Mouse (Mus musculus) lung, postnatal 4 days (tissue): Measurements from ENCODE around the gene Ccdc89.

Source experiments
- DNase-seq, 2 experiments: peaks; one replicate each; pipeline ENCODE4 v3.0.0; 2021

Ccdc89 gene

DNA sequence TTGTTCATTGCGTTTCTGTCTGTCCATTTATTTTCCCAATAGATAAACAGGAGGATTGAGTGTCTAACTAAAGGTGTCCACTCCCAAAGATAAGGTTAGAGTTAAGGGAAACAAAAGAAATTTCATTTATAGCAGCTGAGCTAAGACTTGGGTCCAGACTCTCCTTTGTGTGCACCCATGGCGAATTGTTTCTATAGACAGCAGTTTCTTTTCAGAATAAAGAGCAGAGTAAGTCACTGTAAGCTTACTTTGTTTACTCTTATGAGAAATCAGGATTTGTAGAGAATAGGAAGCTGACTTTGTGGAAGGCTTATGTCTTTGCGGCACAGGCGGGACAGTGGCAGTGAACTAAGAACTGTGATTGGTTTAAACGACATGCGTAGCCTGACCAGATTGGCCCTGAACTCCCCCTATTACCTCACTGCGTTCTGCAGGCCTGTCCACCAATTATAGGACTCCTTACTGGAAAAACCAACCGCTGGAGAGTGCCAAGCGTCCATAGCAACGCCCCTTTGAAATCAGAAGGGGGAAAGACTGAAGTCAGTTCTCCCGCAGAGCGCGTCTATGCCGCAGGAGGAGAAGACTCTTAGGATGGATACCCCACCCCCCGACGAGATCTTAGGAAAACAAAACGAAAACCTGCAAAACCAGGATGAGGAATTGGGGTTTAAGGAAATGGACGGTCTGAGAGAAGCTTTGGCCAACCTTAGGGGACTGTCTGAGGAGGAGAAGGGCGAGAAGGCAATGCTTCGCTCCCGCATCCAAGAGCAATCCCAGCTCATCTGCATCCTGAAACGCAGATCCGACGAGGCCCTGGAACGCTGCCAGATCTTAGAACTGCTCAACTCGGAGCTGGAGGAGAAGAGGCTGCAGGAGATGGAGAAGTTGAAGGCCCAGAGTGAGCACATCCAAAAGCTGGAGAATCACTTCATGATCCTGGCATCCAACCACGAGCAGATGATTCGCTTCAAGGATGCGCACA lies at the start of gene Ccdc89:
Gene Ccdc89 (plus strand): TSS at position 558 of the 982 bp plus-strand sequence.
- peak; percentile 83 to 86 for DNase-seq

DNA sequence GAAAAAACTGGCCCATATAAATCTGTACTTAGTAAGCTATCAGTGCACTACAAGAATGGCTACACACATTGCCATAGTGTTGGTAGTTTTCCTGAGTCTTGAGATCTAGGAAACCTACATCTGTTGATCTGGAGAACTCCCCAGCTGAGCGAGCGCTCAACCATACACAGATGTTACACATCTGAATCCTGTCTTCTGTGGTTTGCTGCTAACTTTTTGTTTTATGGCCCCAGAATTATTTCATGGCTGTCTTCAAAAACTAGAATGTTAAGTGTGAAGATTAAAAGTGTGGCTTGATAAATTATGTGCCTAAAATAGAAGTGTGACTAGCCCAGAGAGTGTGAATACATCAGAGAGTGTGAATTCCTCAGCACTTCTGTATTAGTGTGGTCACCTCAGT lies 42.0 kb upstream of the Ccdc89 start:
- no peak for DNase-seq

GRCm38 (mm10) chr7:90386885-90387459 lies 39.4 kb upstream of the Ccdc89 start:
- DNase-seq = peak; percentile 9 to 32

- no peak for DNase-seq
Observed at GRCm38 (mm10) chr7:90389765-90390164, 36.6 kb upstream of the Ccdc89 start.

DNA sequence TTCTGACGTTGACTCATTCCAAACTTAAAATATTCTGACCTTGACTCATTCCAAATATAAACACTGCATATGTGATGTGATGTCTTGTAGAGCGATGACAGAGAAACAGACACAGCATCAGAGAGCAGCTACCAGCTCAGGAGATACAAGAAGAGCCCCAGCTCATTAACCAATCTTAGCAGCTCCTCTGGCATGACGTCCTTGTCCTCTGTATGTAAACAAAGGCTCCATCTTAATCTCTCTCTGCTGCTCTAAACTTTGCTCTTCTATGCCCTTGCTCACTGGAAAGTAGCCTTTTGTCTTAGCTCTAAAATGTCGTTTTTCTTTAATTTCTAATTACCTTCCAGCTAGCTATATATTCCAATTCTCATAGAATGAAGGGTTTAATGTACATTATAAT lies 31.3 kb upstream of the Ccdc89 start:
- DNase-seq = no peak

DNA sequence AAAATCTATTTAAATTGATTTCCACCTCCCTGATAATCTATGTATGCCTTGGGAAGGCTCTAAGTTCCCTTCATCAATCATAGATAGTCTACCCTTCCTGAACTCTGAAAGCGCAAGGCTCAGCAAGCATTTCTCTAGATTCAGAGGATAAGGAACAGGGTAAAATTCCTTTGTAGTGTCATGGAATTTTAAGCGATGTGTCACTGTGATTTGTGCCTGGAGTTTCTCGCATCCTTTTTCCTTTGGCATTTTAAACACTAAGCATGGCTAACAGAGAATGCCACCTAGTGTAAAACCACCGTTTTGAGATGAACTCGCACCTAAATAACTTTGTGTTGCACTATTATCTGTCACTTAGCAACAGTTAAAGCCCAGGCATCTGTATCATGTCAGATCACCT lies 30.4 kb upstream of the Ccdc89 start:
- DNase-seq = no peak

DNA sequence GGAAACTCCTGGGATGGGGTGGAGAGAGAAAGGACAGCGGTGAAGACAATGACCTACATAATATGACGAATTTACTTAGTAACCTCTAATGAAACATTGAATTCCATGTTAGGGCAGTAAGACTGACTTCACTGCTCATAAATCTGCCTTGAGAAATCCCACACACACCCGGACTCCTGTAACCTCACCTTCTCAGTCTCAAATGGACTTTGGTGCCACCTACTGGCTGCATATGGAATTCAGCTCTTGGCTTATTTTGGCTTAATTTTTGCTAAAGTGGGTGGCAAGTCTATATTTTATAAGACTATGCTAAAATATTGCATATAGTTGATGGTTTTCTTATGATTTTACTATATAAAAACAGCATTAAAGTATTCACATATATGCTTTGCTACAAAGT lies 16.4 kb upstream of the Ccdc89 start:
- peak in 1 of 2 experiments; percentile 80 for DNase-seq

DNA sequence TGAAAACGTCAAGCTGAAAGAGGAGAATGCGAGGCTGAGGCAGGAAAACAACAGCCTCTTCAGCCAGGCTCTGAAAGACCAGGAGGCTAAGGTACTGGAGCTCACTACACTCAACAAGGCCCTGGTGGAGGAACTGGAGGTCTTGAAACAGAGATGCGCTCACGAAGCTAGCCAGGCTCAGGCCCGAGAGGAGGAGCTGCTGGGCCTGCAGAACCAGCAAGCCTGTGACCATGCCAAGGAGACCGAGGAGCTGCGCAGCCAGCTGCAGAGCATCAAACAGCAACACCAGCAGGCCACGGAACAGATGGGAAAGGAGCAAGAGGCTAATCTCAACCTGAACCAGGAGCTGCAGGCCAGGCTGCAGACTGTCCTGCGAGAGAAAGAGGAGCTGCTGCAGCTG lies 629 bp downstream of the Ccdc89 start:
- peak in 1 of 2 experiments; percentile 42 for DNase-seq

GRCm38 (mm10) chr7:90432221-90432620 lies 5.8 kb downstream of the Ccdc89 start:
- DNase-seq = no peak

- no peak for DNase-seq
Observed at GRCm38 (mm10) chr7:90440044-90440443, 13.7 kb downstream of the Ccdc89 start.

GRCm38 (mm10) chr7:90442070-90442469 lies 15.7 kb downstream of the Ccdc89 start:
- no peak for DNase-seq

DNA sequence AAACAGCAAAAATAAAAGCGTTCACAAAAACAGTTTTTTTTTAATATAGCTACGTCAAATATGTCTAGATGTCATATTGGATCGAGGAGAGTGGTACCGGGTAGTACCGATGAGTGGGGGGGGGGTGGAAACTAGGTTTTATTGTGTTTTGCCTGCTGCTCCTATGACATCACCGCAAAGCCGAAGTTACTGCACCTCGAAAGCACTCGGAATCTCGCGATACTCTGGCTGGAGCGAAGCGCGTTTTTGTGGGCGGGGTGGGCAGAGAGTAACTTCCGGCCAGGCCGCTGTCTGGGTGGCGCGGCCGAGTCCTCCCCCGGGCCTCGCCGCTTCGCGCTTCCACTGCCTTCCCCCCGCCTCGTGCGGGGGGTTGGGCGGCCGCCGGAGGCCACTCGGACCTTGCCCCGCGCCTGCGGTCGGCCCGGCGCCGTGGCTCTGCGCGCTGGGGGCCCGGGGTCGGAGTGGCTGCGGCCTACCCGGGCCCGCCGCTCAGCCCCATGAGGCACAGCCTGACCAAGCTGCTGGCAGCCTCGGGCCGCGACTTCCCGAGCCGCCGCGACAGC lies 16.2 kb downstream of the Ccdc89 start, which contains the start of gene Crebzf:
Gene Crebzf (plus strand): TSS at position 212 of the 563 bp plus-strand sequence.
- peak; percentile 98 for DNase-seq

GRCm38 (mm10) chr7:90443101-90444091 lies 17.0 kb downstream of the Ccdc89 start:
- DNase-seq = peak; percentile 78 to 86

DNA sequence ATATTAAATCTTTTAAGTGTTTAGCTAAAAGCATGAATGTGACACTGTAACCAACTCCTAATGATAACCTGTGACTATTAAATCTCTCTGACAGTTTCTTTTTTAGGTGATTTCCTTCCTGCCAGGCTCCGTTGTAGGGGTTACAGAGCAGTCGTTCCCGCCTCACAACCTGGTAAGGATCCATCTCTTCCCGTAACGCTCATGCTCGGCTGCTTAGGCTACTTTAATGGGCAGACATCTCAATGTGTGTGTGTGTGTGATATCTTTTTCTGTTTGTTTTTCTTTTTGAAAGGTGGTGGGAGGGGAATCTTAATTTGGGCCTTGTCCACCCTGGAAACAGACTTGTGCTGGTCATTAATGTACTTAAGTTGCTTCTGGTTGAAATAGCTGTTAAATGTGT lies 17.8 kb downstream of the Ccdc89 start:
- no peak for DNase-seq

GRCm38 (mm10) chr7:90456149-90456844 lies 29.9 kb downstream of the Ccdc89 start:
- DNase-seq = no peak

DNA sequence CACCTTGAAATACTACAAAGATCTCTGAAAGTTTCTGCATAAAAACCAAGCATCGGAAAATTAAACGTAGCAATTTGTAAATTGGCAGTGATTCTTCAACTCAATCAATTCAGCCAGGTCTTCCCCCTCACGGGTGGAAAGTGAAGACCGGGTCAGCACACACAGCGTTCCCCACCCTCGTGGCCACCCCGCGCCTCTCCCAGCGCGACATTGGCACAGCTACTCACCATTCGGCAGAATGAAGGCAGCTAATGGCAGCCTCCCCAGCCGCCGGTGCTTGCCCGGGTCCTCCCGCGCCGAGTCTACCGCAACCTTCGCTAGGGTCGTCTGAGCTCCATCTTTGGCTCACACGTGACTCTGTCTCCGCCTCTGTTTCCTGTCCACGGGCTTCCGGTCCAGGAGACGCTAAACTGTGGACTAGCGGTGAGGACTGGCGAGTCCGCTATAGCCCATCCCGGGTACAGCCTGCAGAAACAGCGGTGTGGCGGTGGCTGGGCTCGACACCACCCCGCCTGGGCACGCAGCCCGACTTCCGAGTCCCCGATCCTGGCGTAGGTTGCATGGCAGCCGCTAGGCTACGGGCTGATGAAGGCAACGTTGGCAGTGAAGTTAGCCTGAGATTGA lies 30.6 kb downstream of the Ccdc89 start, which contains the start of gene Tmem126a:
Gene Tmem126a (minus strand): TSS at position 385 of the 624 bp plus-strand sequence.
- DNase-seq = peak; percentile 88 to 90

- DNase-seq = no peak
Observed at GRCm38 (mm10) chr7:90457517-90457916, 31.1 kb downstream of the Ccdc89 start.

DNA sequence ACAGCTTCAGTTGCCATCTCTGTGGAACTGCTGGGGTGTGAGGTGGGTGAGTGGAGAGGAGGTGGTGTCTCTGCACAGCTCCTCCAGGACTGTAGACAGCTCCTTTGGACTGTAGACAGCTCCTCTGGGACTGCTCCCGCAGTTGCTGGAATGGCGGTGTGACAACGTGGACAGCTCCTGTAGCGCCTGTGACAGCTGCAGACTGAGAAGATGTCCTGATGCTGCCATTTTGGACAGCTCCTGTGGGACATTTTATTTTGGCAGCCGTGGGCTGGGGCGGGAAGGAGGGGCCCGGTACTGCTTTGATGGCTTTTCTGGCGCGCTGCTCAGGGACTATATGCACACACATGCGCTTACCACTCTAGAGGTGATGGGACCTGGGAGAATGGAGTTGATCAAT lies 34.0 kb downstream of the Ccdc89 start:
- no peak for DNase-seq

DNA sequence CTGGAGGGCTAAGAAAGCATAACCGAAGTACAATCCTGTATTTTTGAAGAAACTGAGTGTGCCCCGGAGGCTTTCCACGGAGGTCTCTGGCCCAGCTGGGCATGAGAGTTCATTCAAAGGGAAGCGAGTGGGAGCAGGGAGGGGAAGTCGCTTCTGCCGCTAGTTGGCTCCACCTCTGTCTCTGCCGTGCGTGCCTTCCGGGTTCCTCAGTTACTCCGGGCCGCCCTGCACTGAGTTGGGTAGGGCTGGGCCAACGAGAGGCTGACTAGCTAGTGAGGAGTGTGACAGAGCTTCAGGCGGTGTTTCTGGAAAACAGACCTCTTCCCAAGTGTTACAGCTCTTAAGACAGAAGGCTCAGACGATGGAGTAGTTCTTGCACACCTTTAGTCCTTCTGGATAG lies 34.6 kb downstream of the Ccdc89 start:
- DNase-seq = peak; percentile 59 to 61

- DNase-seq = no peak
Observed at GRCm38 (mm10) chr7:90461441-90461840, 35.1 kb downstream of the Ccdc89 start.

DNA sequence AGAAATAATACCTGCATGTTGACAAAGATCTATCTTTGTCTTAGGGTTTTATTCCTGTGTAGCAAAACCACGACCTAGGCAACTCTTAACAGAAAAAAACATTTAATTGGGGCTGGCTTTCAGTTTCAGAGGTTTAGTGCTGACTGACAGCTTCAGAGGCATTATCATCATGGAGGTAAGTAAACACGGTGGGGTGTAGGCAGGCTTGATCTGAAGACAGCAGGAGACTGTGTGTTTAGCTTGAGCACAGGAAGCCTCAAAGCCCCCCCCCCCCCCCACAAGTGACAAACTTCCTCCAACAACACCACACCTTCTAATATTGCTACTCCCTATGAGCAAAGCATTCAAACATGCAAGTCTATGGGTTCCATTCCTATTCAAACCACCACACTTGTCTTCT lies 47.1 kb downstream of the Ccdc89 start:
- DNase-seq = no peak
